Mouse (Mus musculus) spleen, adult 18-20 months (tissue): ENCODE measurements around the gene Nemf.
"Not testable (repeated sequence)": the region's sequence is repeated elsewhere in the genome, so short reads cannot be mapped to it uniquely, and the experiment has no call there.

Experiments used
- DNase-seq, 2 experiments: peaks; one replicate each; pipeline ENCODE4 v3.0.0; 2022; ENCODE audit warnings: mixed read lengths in 2 of 2

Gene Nemf

DNA sequence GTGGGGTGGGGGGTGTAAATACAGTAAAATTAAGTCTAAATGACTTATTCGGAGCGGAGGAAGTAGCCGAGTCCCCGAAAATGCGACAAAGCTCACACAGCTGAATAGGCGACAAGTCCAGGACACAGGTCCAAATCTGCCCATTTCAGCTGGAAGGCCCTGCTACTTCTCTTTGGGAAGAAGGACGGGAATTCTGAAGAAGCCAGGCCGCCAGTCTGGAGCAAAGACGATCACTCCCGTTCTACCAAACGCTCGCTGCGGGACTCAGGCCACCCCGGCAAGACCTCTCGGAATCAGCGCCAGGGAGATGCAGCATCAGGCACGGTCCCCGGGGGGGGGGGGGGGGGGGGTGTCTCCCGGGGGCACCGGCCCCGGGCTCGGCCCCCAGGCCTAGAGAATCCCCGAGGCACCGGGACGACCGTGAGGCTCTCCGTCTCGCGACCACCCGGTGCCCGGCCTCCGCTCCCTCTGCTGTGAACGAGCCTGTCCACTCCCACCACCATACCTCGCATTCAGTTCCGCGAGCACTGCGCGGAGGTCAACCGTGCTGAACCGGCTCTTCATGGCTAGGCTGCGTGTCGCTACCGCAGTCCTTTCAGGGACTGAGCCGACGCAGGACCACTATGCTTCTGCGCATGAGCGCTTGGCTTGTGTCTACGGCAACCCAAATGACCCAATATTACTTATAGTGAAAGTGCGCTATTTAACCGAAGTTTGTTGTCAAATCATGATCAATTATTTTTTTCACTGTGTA lies at the start of gene Nemf:
Gene Nemf, minus strand, starts transcription at position 620 of the 754 bp plus-strand sequence.
- peak; percentile 74 to 75 for DNase-seq

DNA sequence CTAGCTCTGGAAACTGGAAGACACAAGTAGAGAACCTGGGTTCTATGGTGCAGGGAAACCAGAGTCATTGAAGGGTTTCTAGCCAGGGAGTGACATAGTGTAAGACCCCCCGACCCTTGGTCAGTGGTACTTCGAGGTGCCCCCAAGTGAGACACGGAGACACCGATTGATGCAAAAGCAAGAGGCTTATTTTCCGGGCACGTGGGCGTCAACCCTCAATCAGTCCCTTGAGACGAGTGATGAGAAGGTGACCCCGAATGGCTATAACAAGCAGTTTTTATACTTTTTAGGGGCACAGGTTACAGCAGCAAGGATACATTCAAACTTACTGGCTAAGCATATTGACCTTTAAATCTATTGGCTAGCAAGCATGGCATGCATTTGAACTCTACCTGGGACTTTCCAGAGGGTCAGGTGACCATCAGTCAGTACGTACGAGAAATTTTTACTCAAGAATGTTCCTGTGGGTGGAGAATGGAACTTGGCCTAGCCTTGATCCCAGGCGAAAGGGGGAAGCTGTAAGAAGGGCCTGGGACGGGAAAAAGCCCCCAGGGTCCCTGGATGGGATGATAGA lies 45.7 kb upstream of the Nemf start:
- no peak for DNase-seq

DNA sequence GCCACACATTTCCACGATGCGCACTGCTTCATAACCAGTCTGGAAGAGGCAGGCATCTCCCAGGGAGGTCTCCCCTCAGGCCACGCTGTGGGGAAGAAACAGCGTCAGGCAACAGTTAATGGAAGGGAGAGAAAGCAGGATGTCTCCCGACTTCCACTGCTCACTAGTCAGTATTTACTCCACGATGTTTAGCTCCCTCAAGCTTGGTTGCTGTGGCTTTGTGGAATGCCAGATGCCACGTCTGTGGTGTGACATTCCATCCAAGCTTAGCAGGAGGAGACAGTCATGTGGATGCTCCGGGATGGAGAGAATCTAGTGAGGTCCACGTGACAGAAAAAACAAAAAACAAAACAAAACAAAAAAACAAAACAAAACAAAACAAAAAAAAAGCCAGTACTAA lies 45.1 kb upstream of the Nemf start:
- DNase-seq, result no peak

DNA sequence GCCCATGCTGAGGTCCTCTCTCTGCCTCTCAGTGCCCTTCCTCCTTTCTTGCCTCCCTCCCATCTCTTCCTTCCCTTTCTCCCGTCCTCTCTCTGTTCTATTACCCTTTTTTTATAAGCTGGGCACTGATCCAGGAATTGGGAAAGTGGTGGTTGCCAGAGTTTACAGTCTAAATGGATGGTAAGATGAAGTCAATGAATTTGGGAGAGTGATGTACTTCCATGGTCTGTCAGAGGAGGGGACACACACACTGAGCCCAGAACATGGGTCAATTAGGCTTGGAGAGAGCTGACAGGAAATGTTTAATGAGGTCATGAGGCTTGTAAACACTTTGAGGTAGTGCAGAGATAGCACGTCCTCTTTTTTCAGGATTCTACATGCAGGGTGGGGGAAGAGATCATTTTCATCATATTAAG lies 43.9 kb upstream of the Nemf start:
- no peak for DNase-seq

DNA sequence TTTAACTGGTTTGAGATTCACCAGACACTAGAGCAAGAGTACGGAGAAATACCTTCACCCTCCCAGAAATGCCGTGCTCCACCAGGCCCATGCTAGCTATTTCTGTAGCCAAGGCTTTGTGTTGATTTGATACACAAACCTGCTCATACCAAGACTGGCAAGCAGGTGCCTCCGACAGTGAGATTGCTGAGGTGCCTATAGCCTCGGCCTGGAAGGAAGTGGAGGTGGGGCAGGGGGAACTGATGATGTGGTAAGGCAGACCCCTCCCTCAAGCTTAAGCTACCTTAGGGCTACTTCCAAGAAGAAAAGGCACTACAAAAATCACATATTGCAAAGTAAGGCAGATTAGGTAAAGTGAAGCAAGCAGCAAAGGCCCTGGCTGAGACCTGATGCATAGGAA lies 43.4 kb upstream of the Nemf start:
- DNase-seq, result no peak

DNA sequence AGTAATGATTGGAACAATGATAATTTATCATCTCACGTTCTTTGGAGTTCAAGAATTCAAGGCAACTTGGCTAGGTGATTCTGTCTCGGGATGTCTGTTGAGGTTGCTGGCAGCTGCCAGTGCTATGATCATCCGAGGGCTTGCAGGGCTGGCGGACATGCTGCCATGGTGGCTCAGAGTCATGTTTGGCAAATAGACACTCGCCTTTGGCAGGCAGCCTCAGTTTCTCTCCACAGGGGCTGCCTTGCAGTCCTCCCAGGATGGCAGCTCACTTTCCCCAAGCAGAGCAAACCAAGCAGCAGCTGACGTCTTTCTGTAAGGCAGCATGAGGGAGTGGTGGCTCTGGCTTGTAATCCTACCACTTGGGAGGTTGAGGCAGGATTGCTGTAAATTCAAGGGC lies 37.5 kb upstream of the Nemf start:
- DNase-seq, result no peak

DNA sequence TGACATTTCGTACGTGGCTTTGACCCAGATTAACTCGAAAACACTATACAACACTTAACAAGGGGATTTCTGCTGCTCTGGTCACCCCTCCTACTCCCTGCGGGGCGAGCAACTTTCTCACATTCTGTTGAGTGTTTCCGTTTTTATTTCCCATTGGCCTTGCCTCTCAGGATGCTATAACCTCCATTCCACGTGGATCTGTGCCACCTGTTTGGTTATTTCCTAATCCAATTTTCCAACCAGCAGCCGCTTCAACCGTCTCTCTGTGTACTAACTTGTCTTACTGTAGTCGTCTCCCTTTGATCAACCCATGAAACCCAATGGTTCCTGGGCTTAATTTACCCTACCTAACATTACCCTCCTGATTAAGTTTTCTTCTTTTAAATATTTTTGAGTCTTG lies 36.1 kb upstream of the Nemf start:
- DNase-seq, result no peak

DNA sequence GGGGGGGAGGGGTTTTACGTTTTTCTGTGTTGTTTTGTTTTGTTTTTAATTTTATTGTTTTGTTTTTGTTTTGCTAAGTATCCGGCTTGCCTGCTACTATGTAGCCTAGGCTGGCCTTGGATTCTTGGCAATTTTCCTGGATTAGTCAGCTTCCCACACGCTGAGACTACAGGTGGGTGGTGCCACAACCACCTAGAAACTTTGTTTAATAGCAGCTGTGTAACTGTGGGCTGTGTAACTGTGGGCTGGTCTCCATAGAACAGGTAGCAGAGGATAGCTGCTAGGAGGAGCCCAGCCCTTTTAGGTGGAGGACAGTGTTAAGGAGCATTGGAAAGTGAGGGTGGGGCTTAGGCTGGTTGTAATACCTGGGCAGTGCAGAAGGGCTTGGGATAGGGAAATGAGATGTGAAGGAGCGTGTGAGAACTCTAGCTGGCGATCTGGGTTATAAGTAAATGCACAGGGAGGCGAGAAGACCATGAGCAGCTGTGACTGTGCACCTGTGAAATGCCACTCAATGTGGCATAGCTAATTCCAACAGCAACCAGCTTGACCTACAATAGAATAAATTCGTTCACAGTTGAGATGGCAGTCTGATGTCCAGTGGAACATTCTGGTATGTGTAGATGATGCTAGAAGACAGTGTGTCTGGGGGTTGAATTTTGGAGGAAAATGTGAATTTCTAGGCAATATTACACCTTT lies 33.2 kb upstream of the Nemf start:
- DNase-seq, result no peak

DNA sequence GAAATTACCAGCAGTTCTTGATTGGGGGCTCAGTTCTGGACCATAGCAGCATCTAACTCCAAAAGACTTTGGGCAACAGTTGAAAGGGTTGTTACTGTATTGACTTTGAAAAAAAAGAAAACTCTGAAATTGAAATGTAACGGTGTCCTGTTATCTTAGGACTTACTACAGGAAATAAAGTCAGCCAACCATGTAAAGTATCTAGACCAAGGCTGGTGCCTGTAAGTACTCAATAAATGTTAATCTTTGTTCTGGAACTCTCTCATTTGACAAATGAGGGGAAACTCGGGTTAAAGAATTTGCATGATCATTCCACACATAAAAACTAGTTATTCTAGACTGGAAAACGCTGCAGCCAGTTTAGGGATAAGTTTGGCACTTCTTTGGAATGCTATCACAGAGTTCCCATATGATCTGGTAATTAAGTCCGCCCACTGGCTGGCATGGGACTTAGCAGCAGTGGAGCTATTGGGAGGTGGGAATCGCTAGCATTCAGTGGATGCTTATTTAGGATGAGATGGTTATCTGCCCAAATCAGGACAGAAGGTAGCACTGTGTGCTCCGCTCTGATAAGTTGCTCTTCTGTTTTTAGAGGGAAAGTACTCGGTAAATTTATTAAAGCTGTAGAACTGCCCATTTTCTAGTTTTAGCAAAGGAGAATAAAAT lies 32.4 kb upstream of the Nemf start:
- no peak for DNase-seq

DNA sequence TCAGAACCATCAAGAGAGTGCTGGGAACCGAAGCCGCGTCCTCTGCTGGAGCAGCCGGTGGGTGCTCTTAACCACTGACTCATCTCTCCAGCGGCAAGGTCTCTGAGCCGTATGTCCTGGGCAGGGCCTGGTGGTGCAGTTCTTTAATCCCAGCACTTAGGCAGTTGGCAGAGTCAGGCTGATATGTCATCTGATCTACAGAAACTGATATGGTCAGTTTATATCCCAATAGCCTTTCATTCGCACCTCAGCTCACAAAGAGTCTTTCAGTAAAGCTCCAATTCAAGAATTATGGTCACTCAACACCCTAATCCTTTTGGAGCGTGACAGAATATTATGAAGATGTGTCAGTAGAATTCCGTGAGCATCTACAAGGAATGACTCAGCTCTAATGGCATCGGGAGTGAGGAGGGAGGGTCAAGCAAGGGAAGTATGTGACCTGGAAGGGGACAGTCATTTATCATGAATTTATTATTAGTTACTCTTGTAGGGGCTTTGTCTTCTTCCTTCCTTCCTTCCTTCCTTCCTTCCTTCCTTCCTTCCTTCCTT lies 31.4 kb upstream of the Nemf start:
- no peak for DNase-seq

DNA sequence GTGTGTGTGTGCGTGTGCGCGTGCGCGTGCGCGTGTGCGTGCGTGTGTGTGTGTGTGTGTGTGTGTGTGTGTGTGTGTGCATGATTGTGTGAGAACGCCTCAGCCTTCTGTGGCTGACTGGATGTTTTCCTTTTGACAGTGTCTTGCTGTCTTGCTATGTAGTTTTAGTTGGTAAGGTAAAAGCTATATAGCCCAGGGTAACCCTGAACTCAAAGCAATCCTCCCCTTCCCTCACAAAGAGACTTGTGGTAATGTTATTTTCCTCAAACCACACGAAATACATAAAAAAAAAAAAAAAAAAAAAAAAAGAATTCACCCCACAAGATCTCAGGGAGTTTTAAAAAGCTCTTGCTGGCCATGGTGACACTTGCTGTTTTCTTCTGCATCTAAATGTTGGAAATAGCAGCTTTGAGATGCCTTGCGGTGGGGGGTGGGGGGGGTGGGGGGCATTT lies 29.3 kb upstream of the Nemf start:
- DNase-seq, result not testable (repeated sequence)

DNA sequence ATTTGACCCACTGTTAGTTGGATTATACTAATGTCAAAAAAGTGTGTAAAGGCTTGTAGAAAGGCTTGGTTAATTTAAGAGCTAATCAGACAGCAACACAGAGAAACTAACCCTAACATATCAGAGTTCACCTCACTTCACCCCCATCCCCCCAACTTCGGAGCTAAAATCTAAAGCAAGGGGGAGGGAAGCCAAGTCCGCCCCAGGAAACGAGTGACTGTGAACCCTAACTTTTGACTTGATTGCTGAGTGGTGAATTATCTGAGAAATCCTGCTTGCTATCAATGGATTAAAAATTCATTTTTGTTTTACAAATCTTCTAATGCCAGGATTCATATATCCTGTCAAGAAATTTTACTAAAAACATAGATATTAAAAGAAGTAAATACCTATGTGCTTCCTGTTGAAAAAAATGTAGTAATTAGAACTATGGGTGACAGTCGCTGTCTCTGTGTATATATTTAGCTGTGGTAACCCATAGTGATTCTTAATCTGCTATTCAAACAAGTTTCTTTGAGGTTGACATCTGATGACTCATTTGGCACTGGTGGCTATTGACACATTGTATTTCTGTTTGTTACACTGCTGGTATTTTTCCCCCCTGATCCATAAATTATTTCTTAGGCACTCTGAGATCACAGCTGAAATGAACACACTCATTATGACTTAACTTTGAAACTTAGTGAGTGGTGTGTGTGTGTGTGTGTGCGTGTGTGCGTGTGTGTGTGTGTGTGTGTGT lies 28.7 kb upstream of the Nemf start:
- no peak for DNase-seq

DNA sequence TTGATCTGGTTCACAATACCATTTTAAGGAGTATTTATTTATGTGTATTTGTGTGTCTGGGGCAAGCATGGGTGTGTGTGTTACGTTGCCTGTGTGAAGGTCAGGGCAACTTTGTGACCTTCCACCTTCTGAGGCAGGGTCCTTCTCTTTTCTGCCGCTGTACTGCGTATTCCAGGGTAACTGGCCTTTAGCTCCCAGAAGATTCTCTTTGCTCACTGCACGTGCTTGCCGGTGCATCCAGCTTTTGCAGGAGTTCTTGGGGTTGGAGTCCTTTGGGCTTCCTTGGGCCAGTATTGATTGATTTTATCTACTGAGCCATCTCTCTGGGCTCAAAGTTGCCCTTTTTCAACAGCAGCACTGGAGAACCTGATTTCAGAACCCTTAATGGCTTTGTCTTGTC lies 27.6 kb upstream of the Nemf start:
- no peak for DNase-seq

DNA sequence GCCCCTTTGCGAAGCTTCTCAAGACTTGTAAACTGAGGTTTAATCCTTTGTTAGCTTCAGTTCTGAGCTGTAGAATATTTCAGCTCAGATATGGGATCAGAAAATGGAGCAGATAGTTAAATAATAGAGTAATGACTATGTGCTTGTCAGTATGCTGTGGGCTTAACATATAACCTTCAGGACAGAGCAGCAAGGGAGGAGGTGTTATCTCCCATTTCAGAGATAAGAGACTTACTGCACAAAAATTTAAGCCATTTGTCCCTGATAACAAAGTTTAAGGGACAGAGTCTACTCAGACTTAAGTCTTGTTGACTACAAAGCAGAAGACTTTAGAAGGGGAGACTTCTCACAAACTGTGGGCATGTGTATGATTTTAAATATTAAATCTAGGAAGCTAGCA lies 25.9 kb upstream of the Nemf start:
- no peak for DNase-seq

DNA sequence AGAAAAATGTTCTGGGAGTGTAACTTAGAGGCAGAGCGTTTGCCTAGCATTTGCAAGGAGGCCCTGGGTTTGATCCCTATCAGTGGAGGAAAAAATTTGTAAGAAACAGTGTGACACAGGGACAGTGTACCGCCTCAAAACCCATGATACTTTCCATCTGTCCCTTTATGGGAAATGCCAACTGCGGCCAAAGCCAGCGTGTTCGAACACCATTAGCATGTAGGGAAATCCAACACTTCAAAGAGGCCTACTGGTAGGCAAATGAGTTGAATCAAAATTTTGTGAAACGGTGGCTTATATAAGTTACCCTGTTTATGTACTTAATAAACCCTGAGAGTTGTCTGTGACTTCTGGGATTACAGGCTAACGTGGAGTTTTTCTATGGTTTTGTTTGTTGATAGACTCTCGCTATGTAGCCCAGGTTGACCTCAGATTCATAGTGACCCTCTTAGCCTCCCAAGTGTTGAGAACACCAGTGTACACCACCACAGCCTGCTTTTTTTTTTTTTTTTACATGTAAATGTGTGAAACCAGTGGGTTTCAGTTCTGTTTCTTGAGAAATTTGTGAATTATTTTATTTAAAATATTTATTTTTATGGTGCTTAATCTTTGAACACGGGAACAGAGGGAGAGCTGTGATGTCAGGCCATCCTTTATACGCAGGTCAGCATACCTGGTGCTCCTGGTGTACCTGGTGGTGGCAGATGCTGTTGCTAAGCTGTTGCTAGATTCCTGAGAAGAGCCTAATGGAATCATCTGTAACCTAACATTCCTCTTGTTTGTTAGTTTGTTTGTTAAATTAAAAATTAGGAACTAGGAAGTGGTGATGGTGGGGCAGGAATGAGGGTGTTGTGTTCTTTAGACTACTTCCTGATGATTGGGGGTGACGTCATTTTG lies 21.8 kb upstream of the Nemf start:
- DNase-seq, result no peak

DNA sequence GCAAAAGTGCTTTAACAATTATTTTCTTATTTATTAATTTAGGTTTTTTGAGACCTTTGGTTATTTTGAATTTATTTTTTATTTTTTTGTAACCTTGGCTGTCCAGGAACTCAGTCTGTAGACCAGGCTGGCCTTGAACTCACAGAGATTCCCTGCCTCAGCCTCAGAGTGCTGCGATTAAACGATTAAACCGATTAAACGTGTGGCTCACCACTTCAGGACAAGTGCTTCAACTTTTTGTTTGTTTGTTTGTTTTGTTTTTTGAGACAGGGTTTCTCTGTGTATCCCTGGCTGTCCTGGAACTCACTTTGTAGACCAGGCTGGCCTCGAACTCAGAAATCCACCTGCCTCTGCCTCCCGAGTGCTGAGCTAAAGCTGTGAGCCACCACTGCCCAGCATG lies 20.7 kb upstream of the Nemf start:
- not testable (repeated sequence) for DNase-seq

DNA sequence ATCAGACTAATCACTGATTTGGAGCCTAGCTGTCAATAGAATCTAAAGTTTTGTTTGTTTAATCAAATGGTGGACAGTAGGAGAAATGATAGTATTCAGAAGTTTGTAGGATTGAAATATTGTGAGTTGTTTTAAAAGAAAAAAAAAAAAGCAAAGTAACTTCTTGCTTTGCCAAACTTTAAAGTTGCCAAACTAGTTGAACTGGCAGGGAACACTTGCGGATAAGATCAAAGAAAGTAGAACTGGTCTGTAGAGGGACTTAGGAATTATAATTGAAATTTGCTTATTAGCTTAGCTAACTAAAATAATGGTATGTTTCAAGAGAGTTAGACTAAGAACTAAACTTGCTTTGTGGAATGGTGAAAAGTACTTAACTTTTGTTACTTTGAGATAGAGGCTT lies 20.2 kb upstream of the Nemf start:
- DNase-seq, result no peak

DNA sequence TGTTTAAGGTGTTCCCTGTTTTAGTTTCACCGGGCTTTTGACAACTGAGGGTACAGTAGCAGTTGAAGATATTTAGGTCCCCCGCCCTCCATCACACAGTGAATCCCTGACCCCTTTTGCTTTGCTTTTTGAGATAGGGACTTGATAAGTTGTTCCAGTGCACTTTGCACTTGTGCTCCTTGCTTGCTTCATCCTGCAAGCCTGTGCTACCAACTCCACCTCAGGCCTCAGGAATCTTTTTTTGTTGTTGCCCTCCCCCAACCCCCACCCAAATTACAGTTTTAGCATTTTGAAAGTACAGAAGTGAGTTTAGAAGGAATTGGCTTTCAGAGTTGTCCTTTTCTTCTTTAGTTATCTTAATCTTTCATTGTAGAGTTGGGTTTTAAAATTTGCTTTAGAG lies 19.2 kb upstream of the Nemf start:
- no peak for DNase-seq

DNA sequence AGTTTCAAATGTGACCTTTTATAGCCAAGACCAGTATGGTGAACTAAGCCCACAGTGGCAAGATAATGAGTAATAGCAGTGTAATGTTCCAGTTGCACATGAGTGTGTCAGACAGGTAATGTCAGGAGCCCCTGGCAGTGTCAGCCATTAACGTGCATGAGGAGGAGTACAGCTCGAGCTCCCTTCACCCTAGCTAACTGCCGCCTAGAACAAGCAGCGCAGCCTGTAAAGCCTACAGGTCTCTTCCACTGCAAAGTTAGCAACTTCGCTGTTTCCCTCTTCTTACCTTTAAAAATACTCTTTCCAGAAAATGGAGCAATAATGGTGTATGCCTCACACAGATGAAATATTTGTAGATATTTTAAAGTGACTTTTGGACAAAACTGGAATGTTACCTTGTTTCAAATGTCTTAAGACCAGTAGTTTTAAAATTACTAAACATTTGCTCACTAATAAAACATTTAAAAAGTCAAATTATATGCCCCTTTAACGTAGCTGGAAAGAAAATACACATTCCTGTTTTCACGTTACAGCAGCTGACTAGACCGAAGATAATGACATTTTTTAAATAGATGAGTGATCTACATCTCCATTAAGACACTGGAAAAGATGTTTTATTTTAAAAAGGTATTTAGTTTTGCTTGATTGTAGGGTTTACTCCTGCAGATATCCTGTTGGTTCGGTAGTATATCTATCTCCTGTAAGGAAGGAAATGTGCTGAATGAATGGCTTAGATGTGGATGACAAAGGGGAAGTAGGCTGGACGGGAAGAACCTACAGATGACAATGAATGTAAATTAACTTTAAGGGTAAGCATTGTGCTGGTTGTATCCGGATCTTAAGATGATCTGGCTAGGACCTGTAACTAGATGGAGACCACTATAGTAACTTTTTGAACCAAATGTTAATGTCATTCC lies 17.1 kb upstream of the Nemf start:
- no peak for DNase-seq

DNA sequence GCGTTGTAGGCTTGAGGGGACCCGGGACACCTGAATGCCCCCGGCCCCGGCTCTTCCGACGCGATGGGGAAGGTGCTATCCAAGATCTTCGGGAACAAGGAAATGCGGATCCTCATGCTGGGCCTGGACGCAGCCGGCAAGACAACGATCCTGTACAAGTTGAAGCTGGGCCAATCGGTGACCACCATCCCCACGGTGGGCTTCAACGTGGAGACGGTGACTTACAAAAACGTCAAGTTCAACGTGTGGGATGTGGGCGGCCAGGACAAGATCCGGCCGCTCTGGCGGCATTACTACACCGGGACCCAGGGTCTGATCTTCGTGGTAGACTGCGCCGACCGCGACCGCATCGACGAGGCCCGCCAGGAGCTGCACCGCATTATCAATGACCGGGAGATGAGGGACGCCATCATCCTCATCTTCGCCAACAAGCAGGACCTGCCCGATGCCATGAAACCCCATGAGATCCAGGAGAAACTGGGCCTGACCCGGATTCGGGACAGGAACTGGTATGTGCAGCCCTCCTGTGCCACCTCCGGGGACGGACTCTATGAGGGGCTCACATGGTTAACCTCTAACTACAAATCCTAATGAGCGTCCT lies 15.9 kb upstream of the Nemf start:
- no peak for DNase-seq
